Mouse (Mus musculus) mouse embryonic stem cell (cell line): Measurements from ENCODE around the gene Myo6.

Experiments used
- in situ Hi-C, 2 experiments: fragments of 300-500 bp; cut with MboI; formaldehyde crosslinking; loops; 1 replicate in 1 of 2; 3 replicates in 1 of 2; pipeline ENCODE4 v1.14.3; 2019 to 2020; ENCODE audit warnings: low sequenced_read_pairs in 2 of 2, low pct_unique_long_range_greater_than_20kb in 1 of 2, mixed read lengths in 1 of 2; ENCODE audit not compliant: unreplicated experiment in 1 of 2

Gene Myo6

DNA sequence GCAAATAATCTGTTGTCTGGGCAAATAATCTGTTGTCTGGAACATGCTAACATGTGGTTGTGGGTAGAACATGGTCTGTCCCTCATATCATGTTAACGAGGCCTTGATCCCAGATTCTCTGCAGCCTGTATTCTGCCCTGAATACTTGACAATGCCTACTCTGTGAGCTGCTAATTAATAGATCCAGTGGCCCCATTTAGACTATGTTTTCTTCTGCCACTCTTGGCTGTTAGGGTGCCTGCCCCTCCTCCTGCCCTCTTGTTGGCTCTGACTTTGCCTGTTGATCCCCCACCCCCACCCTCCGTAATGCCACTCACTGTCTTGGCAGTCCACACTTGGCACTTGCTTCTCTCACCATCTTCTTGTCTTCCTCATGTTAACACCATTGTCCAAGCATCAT is 13.8 kb downstream of the Myo6 start:
- in situ Hi-C loops: no loop called here

DNA sequence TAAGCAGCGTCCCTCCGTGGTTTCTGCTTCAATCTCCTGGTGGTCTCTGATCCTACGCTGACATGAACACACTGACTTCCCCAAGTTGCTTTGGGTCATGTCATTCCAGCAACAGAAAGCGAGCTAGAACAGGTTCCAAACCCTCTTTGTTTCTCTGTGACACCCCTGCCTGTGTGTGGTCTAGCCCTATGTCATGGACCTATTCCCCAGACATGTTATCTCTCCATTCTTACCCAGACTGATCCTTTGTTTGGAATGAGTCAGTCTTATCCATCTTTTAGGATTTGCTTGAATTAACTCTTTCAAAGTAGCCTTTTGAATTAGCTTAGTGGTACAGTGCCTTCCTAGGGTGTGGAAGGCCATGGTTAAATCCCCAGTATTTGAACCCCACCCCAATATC is 14.9 kb downstream of the Myo6 start:
- in situ Hi-C loops: no loop called here

DNA sequence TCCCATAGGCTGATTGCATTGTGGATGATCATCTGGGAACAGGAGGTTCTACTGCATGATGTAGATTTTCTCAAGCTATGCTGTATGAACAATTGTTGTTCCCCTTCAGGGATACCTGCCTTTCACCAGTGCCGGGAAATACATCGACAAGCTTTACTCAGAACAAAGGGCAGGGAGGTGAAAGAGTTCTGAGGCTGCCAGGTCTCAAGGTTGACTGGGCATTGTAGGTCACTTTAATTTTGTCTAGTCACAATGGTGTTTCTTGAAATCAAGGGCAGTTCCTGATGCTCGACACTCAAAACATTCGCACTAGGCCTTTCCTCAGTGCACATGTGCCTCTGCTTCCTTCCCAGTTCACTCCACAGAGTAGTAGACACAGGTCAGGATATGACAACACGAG is 15.9 kb downstream of the Myo6 start:
- in situ Hi-C loops: no loop called here

GRCm38 (mm10) chr9:80181692-80182091 is 16.9 kb downstream of the Myo6 start:
- in situ Hi-C loops: no loop called here

DNA sequence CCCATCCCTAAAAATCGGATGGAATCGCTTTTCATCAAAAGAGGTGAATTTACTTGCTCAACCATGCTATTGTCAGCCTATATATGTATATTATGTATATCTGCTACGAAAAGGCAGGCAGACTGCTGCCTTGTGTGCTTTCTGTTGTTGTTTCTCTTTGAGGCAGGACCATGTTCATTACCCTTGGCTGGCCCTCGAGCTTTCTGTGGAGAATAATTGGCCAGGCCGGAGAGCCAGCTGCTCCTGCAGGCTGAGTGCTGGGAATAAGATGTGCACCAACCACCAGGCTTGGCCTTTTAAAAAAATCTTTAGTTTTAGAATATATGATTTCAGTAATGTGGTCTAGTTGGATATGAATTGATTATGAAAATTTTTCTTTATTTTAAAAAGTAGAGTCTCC is 19.3 kb downstream of the Myo6 start:
- in situ Hi-C loops: no loop called here

- in situ Hi-C loops: no loop called here
These were observed 20.9 kb downstream of the Myo6 start for GRCm38 (mm10) chr9:80185737-80186136.

GRCm38 (mm10) chr9:80186693-80187092 is 21.9 kb downstream of the Myo6 start:
- in situ Hi-C loops: no loop called here

- in situ Hi-C loops: no loop called here
These were observed 23.6 kb downstream of the Myo6 start for GRCm38 (mm10) chr9:80188324-80188893.

- in situ Hi-C loops: no loop called here
These were observed 26.4 kb downstream of the Myo6 start for GRCm38 (mm10) chr9:80191240-80191639.

DNA sequence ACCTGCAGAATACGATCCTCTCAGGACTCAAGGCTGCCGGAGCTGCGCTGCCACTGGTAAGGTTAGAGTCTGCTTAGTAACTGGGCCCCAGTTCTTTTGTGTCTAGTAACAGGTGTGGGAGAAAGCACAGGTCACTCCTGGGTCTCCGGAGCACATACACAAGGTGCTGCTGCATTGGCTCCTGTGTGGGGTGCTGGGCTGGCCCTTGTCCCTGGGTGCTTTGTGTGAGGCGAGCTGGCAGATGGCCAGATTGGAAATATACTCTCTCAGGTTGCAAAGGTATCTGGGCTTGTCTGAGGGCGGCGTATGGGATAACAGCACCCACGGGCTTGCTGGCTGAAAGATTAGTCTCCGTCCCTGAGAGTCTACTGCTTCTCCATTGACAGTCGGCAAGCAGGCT is 27.5 kb downstream of the Myo6 start:
- in situ Hi-C loops: no loop called here

- in situ Hi-C loops: no loop called here
These were observed 29.6 kb downstream of the Myo6 start for GRCm38 (mm10) chr9:80194446-80194845.

DNA sequence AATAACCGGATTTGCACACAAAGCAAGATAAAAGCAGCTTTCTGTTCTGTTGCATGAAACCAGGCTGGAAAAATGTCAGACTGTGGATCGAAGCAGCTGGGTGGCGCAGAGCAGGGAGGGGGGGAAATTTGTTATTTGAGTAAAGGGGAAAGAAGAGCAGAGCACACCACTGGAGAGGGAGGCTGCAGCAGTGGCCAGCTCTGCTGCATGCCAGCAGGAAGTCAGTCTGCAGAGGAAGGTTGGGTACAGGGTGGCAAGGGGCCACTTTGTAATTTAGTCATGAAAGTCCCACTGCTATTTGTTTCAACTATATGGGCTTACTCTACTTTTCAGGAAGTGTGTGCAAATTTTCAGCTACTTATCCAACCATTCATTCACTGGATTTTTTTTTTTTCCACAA is 31.3 kb downstream of the Myo6 start:
- in situ Hi-C loops: no loop called here

GRCm38 (mm10) chr9:80197233-80197632 is 32.4 kb downstream of the Myo6 start:
- in situ Hi-C loops: no loop called here

GRCm38 (mm10) chr9:80200855-80201254 is 36.0 kb downstream of the Myo6 start:
- in situ Hi-C loops: no loop called here

DNA sequence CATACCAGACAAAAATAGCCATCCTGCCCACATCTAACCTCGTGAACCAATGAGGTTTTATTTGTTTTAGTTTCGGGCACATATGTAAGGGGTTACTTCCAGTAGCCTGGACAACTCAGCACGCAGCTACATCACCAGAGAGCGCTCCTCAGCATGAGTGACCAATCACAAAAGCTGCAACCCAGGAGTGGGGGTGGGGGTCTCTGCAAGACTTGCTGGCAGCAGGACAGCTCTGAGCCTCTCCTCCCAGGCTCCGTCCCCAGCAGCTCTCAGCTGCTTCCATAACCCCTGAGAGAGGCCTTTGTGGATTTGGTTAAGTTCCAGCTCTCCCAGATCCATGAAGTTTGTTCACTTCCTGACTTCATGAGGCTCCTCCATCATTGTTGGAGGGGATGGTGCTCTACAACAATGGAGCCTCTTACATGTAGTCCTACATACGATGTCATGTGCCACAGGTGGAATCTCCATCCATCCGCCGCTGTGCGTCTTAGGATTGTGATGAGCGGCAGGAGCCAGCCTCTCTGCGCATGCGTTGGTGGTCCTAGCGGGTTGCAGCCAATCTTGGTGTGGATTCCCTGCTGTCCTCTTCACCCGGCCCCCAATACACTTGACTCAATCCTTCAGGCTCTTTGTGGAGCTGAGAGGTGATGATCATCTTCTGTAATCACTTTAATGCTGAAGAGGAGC is 37.7 kb downstream of the Myo6 start:
- in situ Hi-C loops: no loop called here

DNA sequence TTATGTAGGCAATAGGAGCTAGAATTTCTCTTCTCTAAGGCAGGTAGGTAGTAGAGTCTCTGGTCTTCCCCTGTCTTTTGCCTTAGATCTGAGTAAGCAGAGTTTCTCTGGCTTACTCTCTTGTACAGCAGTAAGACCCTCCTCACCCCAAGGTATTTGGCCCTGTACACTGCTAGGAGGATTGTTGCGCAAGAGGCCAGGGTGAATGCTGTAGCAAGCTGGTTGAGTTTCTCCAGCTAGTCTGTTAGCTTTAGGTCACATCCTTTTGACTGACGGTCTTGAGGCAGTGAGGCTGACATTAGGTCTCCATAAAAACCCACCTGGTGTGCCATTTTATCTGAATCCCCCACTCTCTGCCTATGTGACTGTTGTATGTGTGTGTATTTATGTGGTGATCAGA is 43.9 kb downstream of the Myo6 start:
- in situ Hi-C loops: no loop called here

GRCm38 (mm10) chr9:80209459-80209858 is 44.6 kb downstream of the Myo6 start:
- in situ Hi-C loops: no loop called here

DNA sequence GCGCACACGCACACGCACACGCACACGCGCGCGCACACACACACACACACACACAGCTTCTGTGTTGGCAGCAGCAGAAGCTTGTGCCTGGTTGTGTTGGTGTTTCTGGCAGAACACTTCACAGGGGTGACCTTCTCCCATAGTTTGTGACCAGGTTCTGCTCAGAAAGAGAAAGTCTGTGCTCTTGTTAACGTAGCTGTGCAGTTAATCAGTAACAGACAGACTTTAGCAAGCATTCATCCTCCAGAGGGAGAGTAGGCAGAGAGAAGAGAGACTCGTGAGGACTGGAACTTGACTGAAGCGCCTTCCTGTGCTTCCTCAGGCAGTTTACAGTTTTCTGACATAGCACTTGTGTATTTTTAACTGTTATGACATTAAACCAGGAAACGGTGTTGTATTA is 45.3 kb downstream of the Myo6 start:
- in situ Hi-C loops: no loop called here

DNA sequence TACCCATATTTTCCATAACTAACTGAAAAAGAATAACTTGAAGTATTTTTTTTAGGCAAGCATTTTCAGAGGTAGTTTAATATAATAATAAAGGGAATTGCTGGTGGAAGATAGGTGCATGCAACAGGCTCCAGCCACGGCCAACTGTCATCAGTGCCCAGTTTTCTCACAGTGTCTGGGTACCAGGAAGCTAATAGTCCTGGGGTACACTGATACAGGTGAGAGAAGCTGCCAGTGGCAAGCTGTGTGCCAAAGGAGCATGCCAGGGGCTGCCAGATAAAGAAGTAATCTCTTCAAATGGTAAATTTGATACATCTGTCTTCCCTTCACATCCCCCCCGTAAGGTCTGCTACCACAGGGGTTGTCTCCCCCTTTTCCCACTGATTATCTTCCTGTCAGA is 48.6 kb downstream of the Myo6 start:
- in situ Hi-C loops: no loop called here

DNA sequence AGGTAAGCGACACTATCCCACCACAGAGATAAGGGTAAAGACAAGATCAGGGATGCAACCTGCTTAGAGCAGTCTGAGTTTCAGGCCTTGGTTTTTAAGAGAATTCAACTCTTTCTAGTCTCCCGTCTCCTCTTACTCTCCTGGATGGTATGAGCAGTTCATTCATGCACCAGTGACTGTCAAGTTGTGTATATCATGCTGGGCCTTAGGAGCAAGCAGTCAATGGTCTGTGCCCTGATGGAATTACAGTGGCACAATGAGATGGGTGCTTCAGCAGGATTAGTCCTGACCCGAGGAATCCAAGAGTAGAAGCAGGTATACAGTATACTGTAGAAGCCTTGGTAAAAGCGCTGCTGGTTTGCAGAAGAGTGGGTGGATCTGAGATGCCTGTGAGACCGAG is 50.7 kb downstream of the Myo6 start:
- in situ Hi-C loops: no loop called here
